Mouse (Mus musculus) inflammation-experienced regulatory T-cells, adult 6 months (primary cell): Measurements from ENCODE around the gene Ctbs. TPM values are rescaled to one million over a fixed set of nuclear protein-coding genes. Genes with fewer than 3 reads are reported as not detected.

Experiments used
- ATAC-seq: one replicate; pipeline ENCODE4 v1.8.0; 2017
- polyA plus RNA-seq, 3 experiments: library from polyadenylated mRNA; unstranded; fragments of 100-300 nt; shearing (Covaris generic); gene quantifications; one replicate each; pipeline ENCODE4 v1.2.1; 2017

Ctbs gene
- polyA plus RNA-seq, 3 experiments from 2014 or later, result 5.9 to 10.2 (median 7.2) TPM

DNA sequence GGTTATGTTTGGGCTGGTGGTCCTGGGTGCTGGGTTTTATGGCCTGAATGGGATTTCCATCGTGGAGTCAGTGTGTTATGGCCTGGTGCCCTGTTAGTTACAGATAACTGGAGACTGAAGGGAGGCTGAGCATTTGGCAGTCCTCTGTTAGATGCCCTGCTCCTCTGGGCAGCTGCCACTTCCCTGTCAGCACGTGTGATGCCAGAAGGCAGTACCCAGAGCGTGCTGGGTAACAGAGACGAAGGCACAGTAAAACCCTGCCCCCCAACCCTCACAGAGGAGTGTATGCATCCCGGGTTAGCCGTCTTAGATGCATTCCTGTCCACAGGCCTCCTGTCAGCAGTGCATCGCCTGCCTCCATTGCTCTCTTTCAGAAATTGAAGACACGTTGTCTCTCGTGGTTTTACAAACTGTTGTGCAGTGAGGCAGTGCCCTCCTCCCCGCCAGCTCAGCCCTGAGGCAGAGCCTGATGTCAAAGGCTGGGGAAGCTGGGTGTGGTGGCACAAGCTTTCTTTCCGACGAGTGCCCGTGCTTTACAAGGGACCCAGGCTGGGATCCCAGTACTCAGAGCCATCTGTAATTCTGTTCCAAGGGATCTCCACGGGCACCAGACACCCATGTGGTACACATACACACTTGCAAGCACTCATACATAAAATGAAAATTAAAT lies 15.8 kb upstream of the Ctbs start:
- ATAC-seq, result no peak

DNA sequence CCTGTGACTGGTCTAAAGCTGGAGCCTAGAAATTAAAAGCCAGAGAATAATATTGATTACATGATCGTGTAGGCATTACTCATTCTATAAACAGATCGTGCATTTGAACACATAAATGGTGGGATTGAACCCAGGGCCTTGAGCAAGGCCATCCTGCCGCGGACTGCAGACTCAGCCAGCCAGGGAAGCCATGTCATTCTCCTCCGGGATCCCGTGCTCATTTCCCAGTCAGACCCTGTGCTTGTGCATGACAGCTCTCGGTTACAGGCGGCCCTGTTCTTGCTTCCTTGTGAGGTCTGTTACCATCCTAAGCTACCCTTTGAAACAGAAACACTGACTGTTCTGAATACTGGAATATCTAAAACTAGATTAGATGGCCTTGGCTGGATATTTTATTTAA lies 14.9 kb upstream of the Ctbs start:
- no peak for ATAC-seq

DNA sequence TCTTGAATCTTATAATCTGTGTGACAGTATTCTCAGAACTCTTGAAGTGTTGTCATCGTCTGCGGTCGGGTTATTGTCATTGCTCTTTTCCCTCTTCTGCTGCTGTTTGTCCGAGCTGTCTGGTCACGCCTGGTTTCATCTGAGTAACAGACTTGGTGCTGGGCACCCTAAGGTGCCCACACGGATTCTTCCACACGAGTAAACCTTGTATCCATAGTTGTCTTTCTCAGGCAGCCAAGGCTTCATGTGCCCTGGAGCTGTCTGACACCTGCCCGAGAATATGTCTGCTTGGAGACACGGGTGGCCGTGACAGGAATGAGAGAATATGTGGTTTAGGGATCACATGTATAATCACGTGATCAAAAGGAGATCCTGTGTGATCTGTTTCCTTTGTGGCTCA lies 14.1 kb upstream of the Ctbs start:
- ATAC-seq, result no peak

DNA sequence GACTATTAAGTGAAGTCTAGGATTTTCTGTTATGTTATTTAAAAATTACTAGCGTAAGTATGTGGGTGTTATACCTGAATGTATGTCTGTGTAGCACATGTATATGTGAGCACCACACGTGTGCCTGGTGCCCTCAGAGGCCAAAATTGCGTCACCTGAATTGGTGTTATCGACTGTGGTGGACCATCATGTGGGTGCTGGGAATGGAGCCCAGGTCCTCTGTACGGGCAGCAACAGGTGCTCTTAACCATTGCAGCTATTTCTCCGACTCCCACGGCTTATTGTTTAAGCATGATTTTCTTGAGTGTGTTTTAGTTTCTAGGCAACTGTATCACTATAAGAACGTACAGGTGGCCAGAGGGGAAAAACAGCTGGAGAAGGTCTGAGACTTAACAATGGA lies 13.5 kb upstream of the Ctbs start:
- no peak for ATAC-seq

DNA sequence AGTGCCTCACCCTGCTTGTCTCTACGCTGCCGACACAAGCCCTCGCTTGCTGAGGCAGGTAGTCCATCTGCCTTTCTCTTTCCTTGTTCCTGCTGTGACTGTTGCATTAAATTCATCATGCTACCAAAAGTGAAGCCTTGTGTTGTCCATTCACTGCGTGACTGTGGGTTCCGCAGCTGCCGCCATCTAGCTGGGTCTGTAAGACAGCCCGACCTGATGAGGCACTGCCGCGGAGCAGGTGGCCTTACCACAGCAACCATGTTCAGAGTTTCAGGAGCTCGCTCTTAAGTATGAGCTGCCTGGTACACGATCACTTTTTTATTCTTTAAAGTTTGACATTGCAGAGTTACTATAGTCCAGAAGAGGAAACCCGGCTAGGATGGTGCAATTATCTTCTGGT lies 9.6 kb upstream of the Ctbs start:
- no peak for ATAC-seq

DNA sequence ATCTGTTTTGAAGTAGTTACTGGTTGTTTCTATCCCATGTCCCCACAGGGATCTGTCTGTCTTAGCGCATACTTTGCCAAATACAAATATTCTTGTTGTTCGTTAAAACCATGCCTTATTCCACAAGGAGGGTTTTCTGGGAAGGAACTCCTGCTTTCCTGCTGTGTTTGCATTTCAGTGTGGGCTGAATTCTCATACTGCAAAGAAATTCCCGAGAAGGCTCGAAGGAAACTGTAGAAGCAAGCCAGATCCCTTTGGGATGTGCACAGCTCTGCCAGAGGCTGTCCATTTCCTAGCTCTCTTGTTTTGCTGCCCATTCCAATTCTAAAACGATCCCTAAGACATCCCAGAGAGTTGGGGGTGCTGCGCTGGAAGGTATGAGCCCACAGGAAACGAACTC lies 9.2 kb upstream of the Ctbs start:
- ATAC-seq, result no peak

DNA sequence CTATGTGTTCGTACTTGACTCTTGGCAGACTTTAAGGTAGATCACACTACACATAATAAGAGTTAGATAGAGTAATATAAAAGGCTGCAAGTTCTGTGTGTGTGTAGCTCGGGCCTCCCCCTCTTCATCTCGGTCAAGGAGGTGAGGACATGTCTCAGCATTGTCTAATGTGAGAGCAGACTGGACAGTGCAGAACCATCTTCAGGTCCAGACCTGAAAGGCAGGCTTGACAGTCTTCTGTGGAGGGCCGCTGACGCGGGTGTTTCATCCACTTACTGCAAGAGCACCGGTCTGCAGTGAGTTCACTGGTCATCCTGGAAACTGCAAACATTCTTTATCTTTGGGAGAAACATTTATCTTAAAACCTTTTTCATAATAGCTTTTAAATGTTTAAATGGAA lies 7.1 kb upstream of the Ctbs start:
- ATAC-seq, result no peak

DNA sequence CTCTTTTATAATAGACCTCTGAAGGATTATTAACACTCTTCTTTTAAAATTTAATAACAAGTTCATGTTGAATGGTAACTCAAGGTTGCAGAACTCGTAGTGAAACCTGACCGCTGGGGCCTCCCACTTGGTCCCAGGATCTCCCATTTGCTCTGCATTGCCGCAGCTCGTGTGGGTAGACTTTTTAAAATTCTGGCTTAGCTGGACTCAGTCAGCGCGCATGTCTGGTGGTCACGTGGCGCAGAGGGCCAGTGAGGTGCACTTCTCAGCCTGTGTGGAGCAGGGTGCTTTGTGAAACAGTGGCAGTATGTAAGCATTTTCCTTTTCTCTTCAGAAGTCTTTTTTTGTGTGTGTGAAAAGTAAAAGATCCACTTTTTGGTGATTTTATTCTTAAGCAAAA lies 6.7 kb upstream of the Ctbs start:
- ATAC-seq, result no peak

DNA sequence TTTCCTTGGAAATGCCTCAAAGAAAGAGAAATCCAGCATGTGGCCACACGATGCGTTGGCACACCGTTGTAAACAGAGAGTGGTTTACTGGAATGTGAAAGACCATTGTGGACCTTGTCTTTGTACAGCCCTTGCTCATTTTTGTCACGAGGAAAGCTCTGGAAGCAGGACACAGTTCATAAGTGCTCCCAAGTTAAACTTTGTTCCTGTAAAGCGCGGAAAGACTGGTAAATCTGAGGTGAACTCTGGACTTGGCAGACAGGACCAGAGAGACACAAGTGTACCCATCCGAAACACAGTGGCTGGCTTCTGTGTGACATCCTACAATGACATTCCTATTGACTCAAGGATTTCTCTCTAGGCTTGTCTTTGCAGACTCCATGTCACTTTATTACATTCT lies 6.2 kb upstream of the Ctbs start:
- no peak for ATAC-seq

DNA sequence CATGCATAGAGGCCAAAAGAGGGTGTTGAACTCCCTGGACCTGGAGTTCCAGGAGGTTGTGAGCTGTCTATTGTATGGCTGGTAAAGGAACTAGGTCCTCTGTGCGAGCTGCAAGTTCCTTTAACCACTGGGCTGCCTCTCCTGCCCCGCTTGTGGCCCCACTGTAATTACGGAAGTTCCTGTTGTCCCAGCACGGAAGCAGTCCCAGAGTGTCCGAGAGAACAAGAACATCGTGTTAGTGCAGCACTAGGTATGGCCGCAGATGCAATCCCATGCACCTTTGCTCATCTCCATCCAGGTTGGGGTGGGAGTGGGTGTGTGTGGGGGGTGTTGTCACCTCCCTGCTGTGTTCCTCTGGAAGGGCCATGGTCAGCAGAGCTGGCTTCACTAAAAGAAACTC lies 4.7 kb upstream of the Ctbs start:
- ATAC-seq, result no peak

DNA sequence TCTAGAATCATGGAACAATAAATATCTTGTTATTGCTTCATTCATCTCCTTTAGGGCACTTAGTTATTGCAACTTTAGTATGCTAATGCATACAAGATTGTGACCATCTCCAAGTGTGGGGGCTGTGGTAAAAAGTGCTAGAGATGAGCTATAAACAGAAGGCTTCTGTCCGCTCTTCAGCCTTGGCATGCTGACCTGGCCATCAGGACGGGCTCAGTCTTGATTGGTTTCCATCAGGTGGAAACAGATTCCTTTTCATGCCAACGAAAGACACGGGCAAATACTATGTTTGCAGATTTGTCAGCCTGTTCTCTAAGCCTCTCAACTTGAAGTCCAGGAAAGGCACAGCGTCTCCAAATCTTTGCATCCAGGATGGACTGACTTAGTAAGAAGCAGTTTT lies 2.4 kb upstream of the Ctbs start:
- ATAC-seq, result no peak

DNA sequence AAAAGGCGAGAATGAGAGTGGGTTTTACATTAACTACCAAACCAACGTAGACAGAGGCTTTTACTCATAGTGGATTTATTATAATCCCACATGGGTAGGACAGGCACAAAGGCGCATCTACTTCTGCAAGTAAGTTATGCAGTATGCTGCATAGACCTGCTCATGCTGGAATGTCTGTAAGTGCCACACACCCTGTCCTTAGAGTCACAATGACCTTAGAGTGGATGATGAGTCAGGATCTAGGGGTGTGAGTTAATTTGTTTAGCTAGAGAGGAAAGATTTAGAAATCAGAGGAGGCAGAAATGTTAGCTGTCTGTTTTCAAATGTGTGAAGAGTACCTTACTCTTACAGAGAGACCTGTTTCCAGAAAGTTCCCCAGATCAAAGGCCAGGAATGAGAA lies 2.0 kb upstream of the Ctbs start:
- no peak for ATAC-seq

DNA sequence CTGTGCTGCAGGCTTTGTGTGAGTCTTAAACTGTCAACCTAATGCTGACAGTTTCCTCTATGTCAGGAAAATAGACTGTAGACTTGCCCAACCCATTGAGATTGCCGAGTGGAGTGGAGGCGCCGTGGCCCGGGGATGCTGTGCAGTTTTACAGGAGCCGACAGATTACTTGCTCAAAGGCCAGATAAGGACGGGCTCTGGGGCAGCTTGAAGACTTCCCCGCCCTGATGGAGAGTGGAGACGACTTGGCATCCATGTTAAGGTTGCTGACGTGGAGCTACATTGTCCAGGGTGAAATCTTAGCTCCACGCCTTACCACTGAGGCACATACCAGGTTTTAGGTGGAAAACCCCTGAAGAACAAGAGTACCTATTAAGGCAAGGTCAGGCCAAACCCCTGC lies 1.2 kb upstream of the Ctbs start:
- ATAC-seq, result no peak

DNA sequence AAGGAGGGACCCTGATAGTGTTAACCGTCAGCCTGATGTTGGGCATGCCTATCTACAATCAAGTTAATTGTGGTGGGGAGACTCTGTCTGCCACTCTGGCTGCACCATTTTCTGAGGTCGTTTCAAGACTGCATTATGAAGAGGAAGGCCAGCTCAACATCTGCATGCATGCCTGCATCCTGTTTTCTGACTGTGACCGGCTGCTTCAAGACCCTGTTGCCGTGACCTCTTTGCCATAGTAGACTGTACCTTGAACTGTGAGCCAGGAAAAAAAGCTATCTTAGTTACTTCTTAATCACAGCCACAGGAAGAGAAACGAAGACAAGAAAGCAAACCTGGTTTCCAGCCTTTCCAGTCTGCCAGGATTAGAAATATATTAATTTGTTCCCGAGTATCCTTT lies 626 bp upstream of the Ctbs start:
- no peak for ATAC-seq

DNA sequence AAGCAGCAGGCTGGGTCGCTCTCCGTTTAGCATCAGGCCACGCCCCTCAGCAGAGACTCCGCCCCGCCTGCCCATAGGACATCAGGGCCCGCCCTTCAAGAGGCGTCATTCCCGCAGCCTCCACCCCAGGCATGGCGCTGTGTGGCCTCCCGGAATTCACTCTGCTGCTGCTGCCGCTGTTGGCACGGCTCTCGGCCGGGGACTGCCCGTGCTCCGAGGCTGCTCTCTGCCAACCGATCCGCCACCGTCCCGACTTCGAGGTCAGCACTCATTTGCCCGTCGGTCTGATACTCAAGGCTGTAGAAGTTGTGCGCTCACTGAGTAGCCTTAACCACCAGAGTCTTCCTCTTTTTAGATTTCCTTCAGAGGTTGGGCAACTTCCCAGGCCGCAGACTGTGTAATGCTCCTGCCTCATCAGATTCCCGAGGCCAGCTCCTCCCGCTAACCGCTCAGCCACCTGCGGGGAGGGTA lies 811 bp downstream of the Ctbs start:
- ATAC-seq, result peak; percentile 100

DNA sequence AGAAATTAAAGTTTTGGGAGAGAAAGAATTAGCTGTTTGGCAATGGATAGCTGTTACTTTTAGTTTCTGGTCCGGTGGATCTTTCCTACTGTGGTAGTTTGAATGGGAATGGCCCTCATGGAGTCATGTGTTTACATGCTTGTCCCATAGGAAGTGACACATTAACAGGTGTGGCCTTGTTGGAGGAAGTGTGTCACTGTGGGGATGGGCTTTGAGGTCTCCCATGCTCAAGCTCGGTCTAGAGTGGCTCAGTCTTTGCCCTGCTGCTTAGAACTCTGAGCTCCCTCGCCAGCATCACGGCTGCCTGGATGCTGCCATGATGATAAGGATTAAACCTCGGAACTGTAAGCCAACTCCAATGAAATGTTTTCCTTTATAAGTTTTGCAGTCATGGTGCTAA lies 1.8 kb downstream of the Ctbs start:
- ATAC-seq, result no peak

DNA sequence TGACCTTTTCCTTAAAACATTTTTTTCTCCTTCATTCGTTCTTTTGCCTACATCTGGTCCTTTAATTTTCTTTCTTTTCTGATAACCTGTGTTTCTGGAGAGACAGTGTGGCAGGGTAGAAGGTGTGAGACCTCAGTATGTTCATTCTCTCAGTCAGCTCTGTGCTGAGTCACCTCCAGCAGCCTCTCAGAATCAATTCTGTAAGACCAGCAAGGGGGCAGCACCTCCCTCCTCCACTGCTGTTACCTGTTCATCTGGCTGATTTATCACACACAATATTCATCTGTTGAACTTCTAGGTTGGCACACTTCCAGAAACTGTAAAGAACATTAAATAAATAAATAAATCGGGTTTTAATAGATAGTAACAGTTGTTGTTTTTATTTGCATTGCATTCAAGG lies 13.3 kb downstream of the Ctbs start:
- ATAC-seq, result no peak

DNA sequence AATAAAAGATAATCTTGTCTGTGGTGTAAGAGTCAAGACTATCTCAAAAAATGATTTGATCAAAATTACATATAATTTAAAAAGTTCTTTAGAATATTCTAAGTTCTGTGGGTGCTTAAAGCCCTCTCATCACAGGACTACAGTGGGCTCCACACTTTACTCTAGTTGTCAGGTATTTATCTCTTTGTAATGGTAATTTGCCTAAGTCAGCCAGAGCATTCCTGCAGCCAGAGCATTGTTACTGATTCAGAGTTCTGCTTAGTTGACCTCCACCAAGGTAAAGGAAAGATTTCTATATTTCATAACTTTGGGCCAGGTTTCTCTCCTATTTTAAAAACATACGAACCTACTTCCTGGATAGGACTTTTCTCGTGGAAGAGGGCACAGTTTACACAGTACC lies 19.6 kb downstream of the Ctbs start:
- no peak for ATAC-seq

DNA sequence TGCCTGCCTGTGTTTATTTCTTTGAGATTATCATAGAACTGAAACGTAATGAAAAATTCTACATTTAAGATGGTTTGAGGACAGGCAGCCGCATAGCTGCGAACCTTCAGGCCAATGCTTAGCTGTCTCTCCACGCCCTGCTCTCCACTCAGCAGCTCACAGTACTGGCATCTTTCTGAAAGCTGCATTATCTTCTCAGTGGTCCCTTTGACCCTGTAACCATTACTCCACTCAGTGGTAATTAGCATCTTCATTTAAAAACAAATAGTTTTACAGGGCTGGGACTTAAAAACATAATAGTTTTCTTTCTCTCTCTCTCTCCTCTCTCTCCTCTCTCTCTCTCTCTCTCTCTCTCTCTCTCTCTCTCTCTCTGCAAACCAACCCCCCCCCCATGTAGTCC lies 23.1 kb downstream of the Ctbs start:
- ATAC-seq, result no peak

DNA sequence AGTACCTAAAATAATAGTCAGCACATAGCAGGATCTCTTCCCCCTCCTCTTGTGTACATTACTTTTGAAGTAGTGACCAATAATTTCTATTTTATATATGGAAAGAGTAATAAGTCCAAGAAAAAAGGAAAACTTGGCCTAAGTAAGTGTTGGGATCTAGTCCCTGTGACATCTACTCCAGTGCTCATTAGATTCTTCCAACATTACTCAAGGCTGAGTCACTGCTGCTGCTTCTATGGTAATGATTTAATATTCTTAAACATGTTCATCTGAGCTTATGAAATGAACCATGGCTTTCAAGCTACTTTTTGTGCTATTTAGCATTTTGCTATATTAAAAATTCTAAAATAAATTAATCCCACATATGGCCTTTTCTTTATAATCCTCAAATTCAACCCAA lies 24.1 kb downstream of the Ctbs start:
- ATAC-seq, result no peak

DNA sequence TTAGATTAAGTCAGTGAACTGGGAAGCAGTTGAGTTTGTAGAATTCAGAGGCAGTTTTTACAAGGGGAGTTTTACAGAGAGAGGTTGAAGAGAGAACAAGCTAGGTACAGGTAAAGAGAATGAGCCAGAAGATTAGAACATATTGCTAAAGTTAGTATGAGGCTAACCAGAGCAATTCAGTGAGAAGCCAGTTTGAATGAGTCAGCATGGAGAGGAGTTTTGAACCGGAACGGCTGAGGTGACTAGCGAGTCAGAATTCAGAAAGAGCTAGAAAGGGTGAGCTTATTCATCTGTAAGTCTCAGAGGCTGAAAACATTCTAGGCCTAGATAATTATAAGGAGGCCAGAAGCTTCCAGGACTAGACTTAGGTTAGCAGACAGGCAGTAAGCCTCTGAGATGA lies 24.8 kb downstream of the Ctbs start:
- no peak for ATAC-seq

DNA sequence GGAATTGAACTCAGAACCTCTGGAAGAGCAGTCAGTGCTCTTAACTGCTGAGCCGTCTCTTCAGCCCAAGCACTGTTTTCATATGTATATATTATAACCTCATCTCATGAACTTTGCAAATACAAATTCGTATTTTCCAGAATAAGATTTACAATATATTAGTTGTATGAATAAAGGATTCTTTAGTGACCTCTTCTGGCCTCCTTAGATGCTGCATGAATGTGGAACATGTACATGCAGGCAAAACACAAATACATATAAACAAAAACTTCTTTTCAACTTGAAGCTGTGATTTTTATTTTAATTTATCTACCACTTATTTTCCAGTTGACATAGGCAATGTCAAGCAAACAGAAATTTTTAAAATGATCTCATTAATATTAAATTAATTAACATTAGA lies 32.4 kb downstream of the Ctbs start:
- no peak for ATAC-seq

DNA sequence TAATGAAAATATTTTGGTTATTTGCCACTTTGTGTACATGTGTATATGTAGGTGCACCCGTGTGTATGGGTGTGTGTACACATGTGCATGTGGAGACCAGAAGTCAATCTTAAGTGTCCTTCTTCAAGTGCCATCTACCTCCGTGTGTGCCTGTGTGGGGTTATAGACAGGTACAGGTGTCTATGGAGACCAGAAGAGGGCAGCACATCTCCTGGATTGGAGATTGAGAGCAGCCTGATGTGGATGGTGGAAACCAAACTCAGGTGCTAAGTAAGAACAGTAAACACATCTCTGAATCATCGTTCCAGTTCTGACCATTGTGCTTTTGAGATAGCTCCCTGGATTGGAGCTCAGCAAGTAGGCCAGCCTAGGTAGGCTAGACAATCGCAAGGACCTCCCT lies 36.9 kb downstream of the Ctbs start:
- ATAC-seq, result no peak

DNA sequence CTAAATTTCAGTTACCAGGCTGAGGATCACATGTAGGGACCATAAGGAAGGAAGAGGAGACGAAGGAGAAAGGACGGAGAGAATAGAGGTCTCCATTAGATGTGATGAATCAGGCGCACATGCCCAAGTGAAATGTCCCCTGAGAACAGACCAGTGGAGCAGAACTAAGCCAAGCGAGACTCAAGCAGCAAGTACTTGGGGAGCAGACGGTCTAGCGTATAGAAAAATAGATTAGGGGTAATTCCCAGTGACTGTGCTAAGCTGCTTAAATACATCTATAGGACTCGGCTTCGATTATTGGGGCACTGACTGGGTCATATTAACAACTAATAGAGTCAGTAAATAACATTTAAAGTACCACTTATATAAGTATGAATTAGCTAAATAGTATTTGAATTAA lies 45.3 kb downstream of the Ctbs start:
- no peak for ATAC-seq

DNA sequence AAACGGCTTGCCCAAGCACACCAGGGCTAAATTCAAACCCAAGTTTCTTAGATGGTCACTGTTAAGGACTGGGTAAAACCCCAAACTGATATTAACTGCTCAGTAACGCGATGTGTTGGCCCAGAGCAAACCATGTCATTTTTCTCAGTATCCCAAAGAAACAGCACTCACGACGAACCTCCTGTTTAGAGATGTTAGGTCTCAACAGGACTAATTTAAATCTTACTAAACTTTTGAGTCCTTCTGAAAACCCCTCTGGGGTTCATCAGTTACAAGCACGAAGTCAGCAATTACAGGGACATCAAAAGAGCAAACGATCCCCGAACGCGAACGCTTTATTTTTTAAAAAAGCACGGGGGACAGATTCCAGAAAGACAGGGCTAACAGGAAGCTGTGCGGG lies 49.4 kb downstream of the Ctbs start:
- ATAC-seq, result peak; percentile 22
